Mouse (Mus musculus) limb, embryonic 14.5 days (tissue): Measurements from ENCODE around the gene Osbpl9. TPM values are rescaled to one million over a fixed set of nuclear protein-coding genes. Genes with fewer than 3 reads are reported as not detected.
A peak's percentile ranks its signal among the peaks of the same experiment; 100 is the strongest.

Experiments
- ATAC-seq: fragments of 200-750 bp; cut with Nextera tagmentation; 2 replicates; pipeline ENCODE4 v1.8.0; 2017; ENCODE audit warnings: low read depth, moderate number of reproducible peaks, moderate TSS enrichment; ENCODE audit not compliant: low FRiP score
- DNase-seq: peaks from one replicate; pipeline ENCODE4 v3.0.0-alpha.2; 2015; ENCODE audit warnings: low spot score
- H3K27ac ChIP-seq: fragments of 300-500 bp; sonication (generic); replicated peaks from 2 replicates; pipeline ENCODE4 v1.5.1; 2014; ENCODE audit warnings: low read depth, mild to moderate bottlenecking, low read length, moderate library complexity, mixed read lengths
- H3K27me3 ChIP-seq: fragments of 300-500 bp; sonication (generic); 2 replicates; pipeline ENCODE4 v1.6.1; 2014; ENCODE audit warnings: low read length, mixed read lengths; ENCODE audit not compliant: control insufficient read depth, insufficient read depth
- H3K36me3 ChIP-seq: fragments of 300-500 bp; sonication (generic); 2 replicates; pipeline ENCODE4 v1.6.1; 2014; ENCODE audit warnings: mild to moderate bottlenecking, low read length, moderate library complexity, mixed read lengths; ENCODE audit not compliant: control insufficient read depth, insufficient read depth
- H3K4me1 ChIP-seq: fragments of 300-500 bp; sonication (generic); 2 replicates; pipeline ENCODE4 v1.6.1; 2014; ENCODE audit warnings: antibody characterized with exemption, low read length, mixed read lengths; ENCODE audit not compliant: control insufficient read depth, insufficient read depth
- H3K4me2 ChIP-seq: fragments of 300-500 bp; sonication (generic); replicated peaks from 2 replicates; pipeline ENCODE4 v1.6.1; 2014; ENCODE audit warnings: low read depth, mild to moderate bottlenecking, low read length, moderate library complexity; ENCODE audit not compliant: severe bottlenecking
- H3K4me3 ChIP-seq: fragments of 300-500 bp; sonication (generic); replicated peaks from 2 replicates; pipeline ENCODE4 v1.5.1; 2014; ENCODE audit warnings: low read length
- H3K9ac ChIP-seq: fragments of 300-500 bp; sonication (generic); 2 replicates; pipeline ENCODE4 v1.6.1; 2014; ENCODE audit warnings: mild to moderate bottlenecking, low read depth, low read length, moderate library complexity; ENCODE audit not compliant: severe bottlenecking
- H3K9me3 ChIP-seq: fragments of 300-500 bp; sonication (generic); 2 replicates; pipeline ENCODE4 v1.6.1; 2016; ENCODE audit warnings: low read length; ENCODE audit not compliant: control insufficient read depth
- POLR2A ChIP-seq: fragments of 200-500 bp; IDR thresholded peaks from 2 replicates; pipeline ENCODE4 v1.8.0; 2012; ENCODE audit warnings: inconsistent platforms, mild to moderate bottlenecking, moderate library complexity, borderline replicate concordance; ENCODE audit not compliant: insufficient read depth, insufficient read length; ENCODE audit errors: extremely low read depth
- WGBS: fragments of 180-500 bp; shearing (Covaris S2); extraction: QIAGEN DNeasy Blood & Tissue Kit; methylation state at CpG from one replicate; pipeline ENCODE4 v1.1.7; 2014; 5-methylcytosine and 5-hydroxymethylcytosine counted together
- polyA plus RNA-seq, 2 experiments: library from polyadenylated mRNA; depleted of rRNA in 1 of 2; stranded (reverse) in 1 of 2; unstranded in 1 of 2; fragments of >200 nt; fragmentation: Nextera tagmentation in 1 of 2; extraction: Ambion mirVana in 1 of 2; gene quantifications; 2 replicates each; pipeline versions ENCODE4 v1.2.1 to v1.2.3; 2012 to 2014

The Osbpl9 gene
- polyA plus RNA-seq, 2 experiments, result 55.6 to 57.8 TPM

DNA sequence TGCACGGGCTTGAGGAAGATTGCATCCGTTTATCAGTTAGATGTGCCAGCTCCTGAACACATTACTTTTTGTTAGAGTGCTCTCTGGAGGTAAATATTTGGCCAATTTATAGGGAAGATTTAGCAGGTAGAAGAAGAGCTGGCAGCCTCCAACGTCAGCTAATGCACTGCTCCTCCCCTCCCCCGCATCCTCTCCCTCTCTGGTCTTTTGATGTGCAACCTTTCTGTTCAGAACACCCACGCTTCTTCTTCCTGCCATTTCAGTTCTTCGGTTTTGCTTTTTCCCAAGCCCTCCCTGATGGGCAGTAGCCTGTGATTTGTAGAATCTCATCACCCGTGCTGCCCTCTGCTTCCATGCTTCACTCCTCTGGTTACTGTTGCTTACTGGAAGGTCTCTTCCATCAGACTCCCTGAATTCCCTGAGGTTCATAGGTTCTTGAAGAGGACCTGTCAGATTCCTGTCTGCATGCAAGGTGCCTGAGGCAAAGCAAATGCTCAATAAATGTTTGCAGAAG, 27.8 kb upstream of the Osbpl9 start:
- no peak for ATAC-seq
- no peak for DNase-seq
- no peak overlapping the region for H3K4me2 ChIP-seq
- no peak overlapping the region for H3K9ac ChIP-seq
- H3K4me1 ChIP-seq, result peaks cover 9% of the 10 kb centered on the region; the same call in 1 of the 2 replicates
- 43% methylated on average over 7 of the region's 7 CpGs for WGBS
- H3K27ac ChIP-seq, result no peak overlapping the region
- no peak overlapping the region for H3K4me3 ChIP-seq
- H3K36me3 ChIP-seq, result no peaks in the 10 kb centered on the region
- no peaks in the 10 kb centered on the region for H3K9me3 ChIP-seq
- no peak for TF ChIP-seq POLR2A
- no peaks in the 10 kb centered on the region for H3K27me3 ChIP-seq

DNA sequence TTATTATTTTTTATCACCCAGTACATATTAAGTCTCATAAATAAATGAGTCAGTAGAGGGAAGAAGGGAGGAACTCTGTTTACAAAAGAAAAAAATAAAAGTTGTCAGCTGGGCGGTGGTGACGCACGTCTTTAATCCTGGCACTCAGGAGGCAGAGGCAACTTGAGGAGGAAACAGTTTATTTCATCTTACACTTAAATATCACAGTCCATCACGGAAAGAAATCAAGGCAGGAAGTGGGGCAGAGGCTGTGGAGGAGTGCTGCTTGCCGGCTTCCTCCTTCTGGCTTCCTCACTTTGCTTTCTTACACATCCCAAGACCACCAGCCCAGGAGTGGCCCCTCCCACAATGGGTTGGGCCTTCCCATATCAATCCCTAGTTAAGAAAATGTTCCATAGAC, 24.0 kb upstream of the Osbpl9 start:
- H3K9me3 ChIP-seq, result no peaks in the 10 kb centered on the region
- H3K36me3 ChIP-seq, result no peaks in the 10 kb centered on the region
- WGBS, result 53% methylated on average over 5 of the region's 5 CpGs
- no peaks in the 10 kb centered on the region for H3K27me3 ChIP-seq
- no peak for ATAC-seq
- no peak overlapping the region for H3K4me3 ChIP-seq
- peaks cover 10% of the 10 kb centered on the region; the same call in 1 of the 2 replicates for H3K4me1 ChIP-seq
- H3K9ac ChIP-seq, result no peak overlapping the region
- H3K4me2 ChIP-seq, result no peak overlapping the region
- no peak overlapping the region for H3K27ac ChIP-seq
- no peak for TF ChIP-seq POLR2A
- no peak for DNase-seq

DNA sequence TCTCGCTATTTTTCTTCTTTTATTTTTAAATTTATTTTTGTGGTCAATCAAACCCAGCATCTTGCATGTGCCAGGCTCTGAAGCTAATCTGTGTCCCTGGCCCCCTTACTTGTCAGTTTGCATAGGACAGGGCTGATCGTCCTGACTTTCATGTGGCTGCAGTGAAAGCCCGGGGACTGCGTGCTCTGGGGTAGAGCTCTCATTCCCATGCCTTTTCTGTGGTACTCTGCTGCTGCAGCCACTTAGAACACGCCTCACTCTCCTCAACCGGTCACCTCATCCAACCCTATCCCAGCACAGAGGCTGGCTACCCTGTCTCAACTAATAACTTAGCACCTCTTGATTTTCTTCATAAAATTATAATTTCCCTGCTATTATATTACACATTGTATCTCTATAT, 23.5 kb upstream of the Osbpl9 start:
- WGBS, result 69% methylated on average over 6 of the region's 6 CpGs
- Histone ChIP-seq H3K36me3 (no peaks in the 10 kb centered on the region), H3K27ac (no peak overlapping the region), H3K4me1 (peaks cover 10% of the 10 kb centered on the region; the same call in 1 of the 2 replicates), H3K9ac (0 out of 2 replicates have a peak overlapping the region, but pooled peaks have one; percentile 16), H3K27me3 (no peaks in the 10 kb centered on the region), H3K9me3 (no peaks in the 10 kb centered on the region), H3K4me2 (no peak overlapping the region), H3K4me3 (no peak overlapping the region)
- DNase-seq (no peak), ATAC-seq (0 out of 2 replicates have a peak, but pooled peaks have one; percentile 34)
- TF ChIP-seq POLR2A, result no peak

DNA sequence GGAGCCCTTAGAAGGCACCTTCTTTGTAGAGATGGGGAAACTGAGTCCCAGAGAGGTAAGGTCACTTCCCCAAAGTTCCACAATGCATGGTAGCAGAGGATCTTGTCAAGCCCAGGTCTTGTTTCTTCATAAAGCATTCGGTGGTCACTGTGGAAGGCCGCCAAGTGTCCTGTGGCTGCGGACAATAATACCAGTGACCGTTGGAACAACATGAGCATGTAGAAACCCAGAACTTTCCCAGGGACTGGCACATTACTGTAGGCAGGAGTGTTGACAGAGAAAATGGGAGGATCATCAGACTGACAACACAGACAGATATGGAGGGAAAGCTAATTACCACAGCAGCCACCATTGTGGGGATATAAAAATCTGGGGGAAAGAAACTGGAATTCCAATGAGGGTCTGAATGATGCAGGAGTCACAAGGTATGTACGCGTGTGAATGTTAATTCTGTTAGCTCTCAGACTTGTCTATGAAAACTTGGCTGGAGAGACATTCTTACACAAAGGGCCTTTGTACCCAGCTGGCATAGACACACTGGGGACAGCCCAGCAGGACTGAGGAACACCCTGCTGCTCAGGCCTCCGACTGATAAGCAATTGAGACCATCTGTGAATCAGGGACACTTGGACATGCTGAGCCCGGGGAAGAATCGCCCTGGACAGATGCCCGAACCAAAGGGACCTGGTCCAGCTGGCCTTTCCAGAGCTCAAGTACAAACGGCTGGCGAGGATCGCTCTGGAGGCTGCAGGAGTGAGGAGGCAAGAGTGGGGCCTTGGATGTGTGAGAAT, 22.9 kb upstream of the Osbpl9 start:
- no peaks in the 10 kb centered on the region for H3K36me3 ChIP-seq
- no peak overlapping the region for H3K4me2 ChIP-seq
- WGBS, result 65% methylated on average over 13 of the region's 13 CpGs
- ATAC-seq (no peak), DNase-seq (peak; percentile 23)
- H3K27me3 ChIP-seq, result no peaks in the 10 kb centered on the region
- H3K4me1 ChIP-seq, result peaks cover 10% of the 10 kb centered on the region; the same call in 1 of the 2 replicates
- H3K9me3 ChIP-seq, result no peaks in the 10 kb centered on the region
- TF ChIP-seq POLR2A, result no peak
- H3K9ac ChIP-seq, result 0 out of 2 replicates have a peak overlapping the region, but pooled peaks have one; percentile 16
- H3K27ac ChIP-seq, result 0 out of 2 replicates have a peak overlapping the region, but pooled peaks have one; percentile 26
- H3K4me3 ChIP-seq, result no peak overlapping the region

DNA sequence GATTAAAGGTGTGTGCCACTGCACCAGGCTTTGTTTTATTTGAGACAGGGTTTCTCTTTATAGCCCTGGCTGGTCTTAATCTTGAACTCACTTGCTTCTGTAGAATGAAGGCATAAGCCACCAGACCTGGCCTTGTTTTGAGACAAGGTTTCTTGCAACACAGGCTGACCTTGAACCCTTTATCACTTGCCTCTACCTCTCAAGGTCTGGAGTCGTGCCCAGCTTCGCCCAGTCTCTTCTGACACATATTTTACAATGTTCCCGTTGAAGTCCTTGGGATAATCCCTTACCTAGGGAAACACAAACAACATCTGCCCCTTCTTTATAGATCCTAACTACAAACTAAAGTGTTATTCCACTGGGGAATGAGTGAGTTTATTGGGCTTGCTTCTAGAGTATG, 19.9 kb upstream of the Osbpl9 start:
- ATAC-seq (no peak), DNase-seq (no peak)
- 75% methylated on average over 3 of the region's 3 CpGs for WGBS
- Histone ChIP-seq H3K27ac (no peak overlapping the region), H3K36me3 (no peaks in the 10 kb centered on the region), H3K27me3 (no peaks in the 10 kb centered on the region), H3K9me3 (no peaks in the 10 kb centered on the region), H3K4me3 (no peak overlapping the region), H3K9ac (no peak overlapping the region), H3K4me2 (no peak overlapping the region), H3K4me1 (peaks cover 10% of the 10 kb centered on the region; the same call in 1 of the 2 replicates)
- TF ChIP-seq POLR2A, result no peak
